Mouse (Mus musculus): ENCODE results near the gene Arhgap25.
A peak's percentile ranks its signal among the peaks of the same experiment; 100 is the strongest.
"Not testable (repeated sequence)": the region's sequence is repeated elsewhere in the genome, so short reads cannot be mapped to it uniquely, and the experiment has no call there.

Gene Arhgap25

GRCm38 (mm10) chr6:87532953-87533710 lies at the start of gene Arhgap25:
TSS of gene Arhgap25 (minus strand) at chr6:87533259.
- no peak for DNase-seq (ENCODE audit: low spot score)

- peak; percentile 81 for DNase-seq (ENCODE audit: low spot score)
Observed at GRCm38 (mm10) chr6:87582456-87582855, 49.4 kb upstream of the Arhgap25 start.

- DNase-seq (ENCODE audit: low spot score): no peak
Observed at GRCm38 (mm10) chr6:87581581-87581980, 48.5 kb upstream of the Arhgap25 start.

- no peak for DNase-seq (ENCODE audit: low spot score)
Observed at GRCm38 (mm10) chr6:87581071-87581470, 48.0 kb upstream of the Arhgap25 start.

GRCm38 (mm10) chr6:87578247-87578646 lies 45.2 kb upstream of the Arhgap25 start:
- DNase-seq (ENCODE audit: low spot score): no peak

- DNase-seq (ENCODE audit: low spot score): no peak
Observed at GRCm38 (mm10) chr6:87576648-87577330, 43.7 kb upstream of the Arhgap25 start.

GRCm38 (mm10) chr6:87571863-87572262 lies 38.8 kb upstream of the Arhgap25 start:
- DNase-seq (ENCODE audit: low spot score): not testable (repeated sequence)

GRCm38 (mm10) chr6:87567686-87568593 lies 34.9 kb upstream of the Arhgap25 start:
- no peak for DNase-seq (ENCODE audit: low spot score)

GRCm38 (mm10) chr6:87565166-87565565 lies 32.1 kb upstream of the Arhgap25 start:
- DNase-seq (ENCODE audit: low spot score): no peak

- DNase-seq (ENCODE audit: low spot score): no peak
Observed at GRCm38 (mm10) chr6:87564356-87564755, 31.3 kb upstream of the Arhgap25 start.

- no peak for DNase-seq (ENCODE audit: low spot score)
Observed at GRCm38 (mm10) chr6:87553724-87554123, 20.7 kb upstream of the Arhgap25 start.

GRCm38 (mm10) chr6:87552054-87552807 lies 19.2 kb upstream of the Arhgap25 start:
- no peak for DNase-seq (ENCODE audit: low spot score)

- DNase-seq (ENCODE audit: low spot score): no peak
Observed at GRCm38 (mm10) chr6:87547836-87548235, 14.8 kb upstream of the Arhgap25 start.

- no peak for DNase-seq (ENCODE audit: low spot score)
Observed at GRCm38 (mm10) chr6:87547431-87547830, 14.4 kb upstream of the Arhgap25 start.

- no peak for DNase-seq (ENCODE audit: low spot score)
Observed at GRCm38 (mm10) chr6:87545331-87546217, 12.5 kb upstream of the Arhgap25 start.

- peak; percentile 74 for DNase-seq (ENCODE audit: low spot score)
Observed at GRCm38 (mm10) chr6:87542027-87542426, 9.0 kb upstream of the Arhgap25 start.

- no peak for DNase-seq (ENCODE audit: low spot score)
Observed at GRCm38 (mm10) chr6:87541171-87541571, 8.1 kb upstream of the Arhgap25 start.

- DNase-seq (ENCODE audit: low spot score): no peak
Observed at GRCm38 (mm10) chr6:87538376-87539270, 5.6 kb upstream of the Arhgap25 start.

- no peak for DNase-seq (ENCODE audit: low spot score)
Observed at GRCm38 (mm10) chr6:87537678-87538077, 4.6 kb upstream of the Arhgap25 start.

- no peak for DNase-seq (ENCODE audit: low spot score)
Observed at GRCm38 (mm10) chr6:87536270-87536669, 3.2 kb upstream of the Arhgap25 start.
